Mouse (Mus musculus) urinary bladder, postnatal 4 days (tissue): ENCODE measurements around the gene Hira.

ENCODE experiments used
- DNase-seq, 2 experiments: peaks; one replicate each; pipeline ENCODE4 v3.0.0; 2021 to 2022; ENCODE audit warnings: low spot score in 2 of 2

The Hira gene

DNA sequence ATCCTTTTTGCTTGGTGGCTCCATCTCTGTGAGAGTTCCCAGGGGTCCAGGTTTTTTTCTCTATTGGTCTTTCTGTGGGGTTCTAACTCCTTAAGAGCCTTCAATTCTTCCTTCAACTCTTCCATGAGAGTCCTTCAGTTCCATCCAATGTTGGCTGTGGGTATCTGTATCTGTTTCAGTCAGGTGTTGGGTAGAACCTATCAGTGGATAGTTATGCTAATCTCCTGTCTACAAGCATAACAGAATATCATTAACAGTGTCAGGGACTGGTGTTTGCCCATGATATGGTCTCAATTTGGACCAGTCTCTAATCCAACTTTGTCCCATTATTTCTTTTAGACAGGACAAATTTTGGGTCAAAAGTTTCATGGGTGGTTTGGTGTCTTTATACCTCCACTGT, 137.8 kb downstream of the Hira start:
- DNase-seq: no peak
